Mouse (Mus musculus): ENCODE results near the gene Tmem8. TPM values are rescaled to one million over a fixed set of nuclear protein-coding genes. Genes with fewer than 3 reads are reported as not detected.

Gene Tmem8
- polyA plus RNA-seq (2012; rRNA removed), result 40.3 and 47.3 TPM in 2 replicates

GRCm38 (mm10) chr17:26113181-26113948 lies at the start of gene Tmem8:
Gene Tmem8, plus strand, starts transcription at chr17:26113299.

GRCm38 (mm10) chr17:26068831-26069739 lies 44.0 kb upstream of the Tmem8 start, which contains the start of gene Rab11fip3:
Gene Rab11fip3, minus strand, starts transcription at chr17:26069555.

GRCm38 (mm10) chr17:26089905-26090632 lies 23.0 kb upstream of the Tmem8 start, which contains the start of gene Decr2:
Gene Decr2, minus strand, starts transcription at chr17:26090337.

GRCm38 (mm10) chr17:26095121-26095740 lies 17.9 kb upstream of the Tmem8 start, which contains the start of gene Nme4:
Gene Nme4, minus strand, starts transcription at chr17:26095602.

GRCm38 (mm10) chr17:26123267-26123684 lies 10.2 kb downstream of the Tmem8 start, which contains the start of gene Mrpl28:
Gene Mrpl28, plus strand, starts transcription at chr17:26123500.

GRCm38 (mm10) chr17:26138239-26138836 lies 25.2 kb downstream of the Tmem8 start, which contains the start of gene Axin1:
Gene Axin1, plus strand, starts transcription at chr17:26138688.

Other genes with a start within 250 kb of the Tmem8 start
- 280 and 319 TPM in 2 replicates for gene Mcrip2, start 244.5 kb upstream of the Tmem8 start, polyA plus RNA-seq (2012; rRNA removed)
- 252 TPM in 2 replicates for gene Mettl26, start 238.2 kb upstream of the Tmem8 start, polyA plus RNA-seq (2012; rRNA removed)
- gene Wfikkn1, start 232.4 kb upstream of the Tmem8 start, polyA plus RNA-seq (2012; rRNA removed), result 2.3 and 3.1 TPM in 2 replicates
- gene Rab40c, start 193.6 kb upstream of the Tmem8 start, polyA plus RNA-seq (2012; rRNA removed), result 55.7 and 59.0 TPM in 2 replicates
- 167 and 173 TPM in 2 replicates for gene Pigq, start 168.4 kb upstream of the Tmem8 start, polyA plus RNA-seq (2012; rRNA removed)
- 30.0 and 56.2 TPM in 2 replicates for gene Nhlrc4, start 168.3 kb upstream of the Tmem8 start, polyA plus RNA-seq (2012; rRNA removed)
- gene A930017K11Rik, start 160.7 kb upstream of the Tmem8 start, polyA plus RNA-seq (2012; rRNA removed), result 0.11 and 0.17 TPM in 2 replicates
- 76.4 and 78.9 TPM in 2 replicates for gene Capn15, start 127.5 kb upstream of the Tmem8 start, polyA plus RNA-seq (2012; rRNA removed)
- 38.3 and 41.6 TPM in 2 replicates for gene Rab11fip3, start 43.7 kb upstream of the Tmem8 start, polyA plus RNA-seq (2012; rRNA removed)
- 15.3 and 15.4 TPM in 2 replicates for gene Decr2, start 23.0 kb upstream of the Tmem8 start, polyA plus RNA-seq (2012; rRNA removed)
- 57.7 and 61.7 TPM in 2 replicates for gene Nme4, start 17.7 kb upstream of the Tmem8 start, polyA plus RNA-seq (2012; rRNA removed)
- gene Mrpl28, start 10.2 kb downstream of the Tmem8 start, polyA plus RNA-seq (2012; rRNA removed), result 95.9 and 102 TPM in 2 replicates
- gene Axin1, start 25.4 kb downstream of the Tmem8 start, polyA plus RNA-seq (2012; rRNA removed), result 24.2 and 26.3 TPM in 2 replicates
- 0.86 and 1.4 TPM in 2 replicates for gene Pdia2, start 85.8 kb downstream of the Tmem8 start, polyA plus RNA-seq (2012; rRNA removed)
- gene Rgs11, start 89.7 kb downstream of the Tmem8 start, polyA plus RNA-seq (2012; rRNA removed), result 105 and 112 TPM in 2 replicates
- gene Arhgdig, start 94.5 kb downstream of the Tmem8 start, polyA plus RNA-seq (2012; rRNA removed), result 52.7 and 53.4 TPM in 2 replicates
- gene Fam234a, start 130.9 kb downstream of the Tmem8 start, polyA plus RNA-seq (2012; rRNA removed), result 117 and 127 TPM in 2 replicates
- 37.2 and 38.4 TPM in 2 replicates for gene Luc7l, start 139.6 kb downstream of the Tmem8 start, polyA plus RNA-seq (2012; rRNA removed)